Mouse (Mus musculus) megakaryocyte, embryonic 14.5 days (primary cell): ENCODE results near the gene Arhgap25. TPM values are rescaled to one million over a fixed set of nuclear protein-coding genes. Genes with fewer than 3 reads are reported as not detected.

Source experiments
- H3K27me3 ChIP-seq: replicated peaks from 2 replicates; pipeline ENCODE3; 2012; ENCODE audit warnings: inconsistent platforms
- H3K36me3 ChIP-seq: replicated peaks from 2 replicates; pipeline ENCODE3; 2012; ENCODE audit warnings: low read length, inconsistent platforms, mixed read lengths
- H3K4me1 ChIP-seq: 2 replicates; pipeline ENCODE4 v1.6.1; 2012; ENCODE audit warnings: inconsistent platforms
- H3K4me3 ChIP-seq: replicated peaks from 2 replicates; pipeline ENCODE3; 2012; ENCODE audit warnings: moderate library complexity, mild to moderate bottlenecking, inconsistent platforms
- H3K9me3 ChIP-seq: 2 replicates; pipeline ENCODE4 v1.6.1; 2012; ENCODE audit warnings: inconsistent platforms
- FLI1 ChIP-seq: IDR thresholded peaks from 2 replicates; pipeline ENCODE4 v1.6.1; 2012; ENCODE audit warnings: low read length, inconsistent platforms, mixed read lengths
- GATA1 ChIP-seq: IDR thresholded peaks from 3 replicates; pipeline ENCODE4 v1.6.1; 2012; ENCODE audit warnings: mixed read lengths, low read length, inconsistent platforms, borderline replicate concordance
- polyA plus RNA-seq: library from polyadenylated mRNA; stranded (reverse); fragments of >175 nt; gene quantifications from 2 replicates; pipeline ENCODE4 v1.2.3, GENCODE M21; 2012; ENCODE audit warnings: low replicate concordance; ENCODE audit not compliant: insufficient read depth

The Arhgap25 gene
- polyA plus RNA-seq, 1 experiment: 8.3 TPM

- Histone ChIP-seq H3K36me3 (no peaks in the 10 kb centered on the region), H3K27me3 (peaks cover 28% of the 10 kb centered on the region), H3K4me3 (no peak overlapping the region), H3K4me1 (peaks cover 12% of the 10 kb centered on the region), H3K9me3 (peaks cover 4% of the 10 kb centered on the region)
- TF ChIP-seq FLI1 (no peak), GATA1 (no peak)
These were observed 31.3 kb upstream of the Arhgap25 start for GRCm38 (mm10) chr6:87564356-87564755.

- peaks cover 18% of the 10 kb centered on the region for H3K4me1 ChIP-seq
- H3K4me3 ChIP-seq: no peak overlapping the region
- H3K27me3 ChIP-seq: peaks cover 18% of the 10 kb centered on the region
- no peaks in the 10 kb centered on the region for H3K9me3 ChIP-seq
- no peaks in the 10 kb centered on the region for H3K36me3 ChIP-seq
- TF ChIP-seq FLI1 (no peak), GATA1 (no peak)
These were observed 20.7 kb upstream of the Arhgap25 start for GRCm38 (mm10) chr6:87553724-87554123.

DNA sequence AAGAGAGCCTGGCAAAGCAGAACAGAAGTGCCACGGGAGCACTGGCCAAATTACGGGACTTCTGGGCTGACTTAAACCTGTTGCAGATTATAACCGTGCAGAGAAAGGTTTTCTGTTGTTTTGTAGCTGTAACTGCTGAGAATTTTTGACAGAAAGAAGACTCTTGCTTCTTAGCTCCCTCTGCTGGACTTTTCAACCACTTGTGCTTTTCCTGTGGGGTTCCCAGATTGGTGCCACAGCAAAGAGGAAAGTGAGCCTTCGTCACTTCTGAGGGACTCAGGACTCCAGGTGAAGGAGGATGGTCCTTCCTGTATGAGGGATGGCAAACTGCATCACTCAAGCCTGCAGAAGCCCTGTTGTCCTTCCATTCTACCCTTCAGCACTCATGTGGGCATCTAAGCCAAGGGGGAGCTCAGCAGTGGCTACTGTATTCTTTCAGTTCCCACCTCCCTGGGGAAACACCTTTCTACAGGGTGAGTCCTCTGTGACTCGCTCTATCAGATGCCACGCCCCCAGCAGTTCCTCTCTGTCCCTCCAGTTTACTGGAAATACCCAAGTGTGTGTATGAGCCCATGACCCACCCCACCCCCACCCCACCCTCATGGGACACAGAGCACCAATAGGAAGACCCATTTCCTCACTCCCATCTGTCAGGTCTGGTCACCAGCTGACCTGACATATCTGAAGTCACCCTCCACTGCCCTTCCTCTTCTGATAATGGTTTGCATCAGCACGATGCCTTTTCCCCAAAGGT lies 19.2 kb upstream of the Arhgap25 start:
- no peaks in the 10 kb centered on the region for H3K36me3 ChIP-seq
- H3K9me3 ChIP-seq: no peaks in the 10 kb centered on the region
- peak overlapping the region; percentile 69 for H3K4me3 ChIP-seq
- peaks cover 26% of the 10 kb centered on the region for H3K4me1 ChIP-seq
- H3K27me3 ChIP-seq: peaks cover 13% of the 10 kb centered on the region
- TF ChIP-seq FLI1: no peak
- TF ChIP-seq GATA1: no peak

GRCm38 (mm10) chr6:87547836-87548235 lies 14.8 kb upstream of the Arhgap25 start:
- H3K9me3 ChIP-seq: peaks cover 36% of the 10 kb centered on the region
- peaks cover 19% of the 10 kb centered on the region for H3K4me1 ChIP-seq
- TF ChIP-seq FLI1: no peak
- no peak for TF ChIP-seq GATA1
- H3K36me3 ChIP-seq: peaks cover 3% of the 10 kb centered on the region
- no peak overlapping the region for H3K4me3 ChIP-seq
- peaks cover 38% of the 10 kb centered on the region for H3K27me3 ChIP-seq

DNA sequence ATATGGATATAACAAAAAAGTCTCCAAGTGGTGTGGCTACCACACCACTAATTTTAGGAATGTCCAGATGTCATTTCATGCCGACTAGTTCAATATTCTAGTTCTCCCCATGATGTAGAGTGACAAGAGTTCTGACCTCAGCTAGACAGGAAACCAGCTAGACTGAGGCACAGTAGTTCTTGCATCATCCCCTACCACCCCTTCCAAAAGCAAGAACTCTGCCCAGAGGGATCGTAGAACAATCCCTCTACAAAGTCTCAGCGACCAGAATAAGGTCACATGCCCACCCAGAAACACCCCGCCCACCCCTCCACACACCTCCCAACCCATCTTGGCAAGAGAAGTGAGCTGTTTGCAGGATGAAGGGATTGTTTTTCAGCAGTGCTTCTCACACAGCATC lies 14.4 kb upstream of the Arhgap25 start:
- Histone ChIP-seq H3K9me3 (peaks cover 36% of the 10 kb centered on the region), H3K36me3 (peaks cover 3% of the 10 kb centered on the region), H3K4me3 (no peak overlapping the region), H3K27me3 (peaks cover 41% of the 10 kb centered on the region), H3K4me1 (peaks cover 16% of the 10 kb centered on the region)
- TF ChIP-seq FLI1 (no peak), GATA1 (no peak)

- Histone ChIP-seq H3K4me1 (peaks cover 25% of the 10 kb centered on the region), H3K9me3 (peaks cover 36% of the 10 kb centered on the region), H3K27me3 (peaks cover 46% of the 10 kb centered on the region), H3K36me3 (peaks cover 3% of the 10 kb centered on the region), H3K4me3 (no peak overlapping the region)
- TF ChIP-seq GATA1 (no peak), FLI1 (no peak)
These were observed 12.5 kb upstream of the Arhgap25 start for GRCm38 (mm10) chr6:87545331-87546217.

- Histone ChIP-seq H3K36me3 (peaks cover 3% of the 10 kb centered on the region), H3K27me3 (peaks cover 77% of the 10 kb centered on the region), H3K9me3 (peaks cover 36% of the 10 kb centered on the region), H3K4me1 (peaks cover 21% of the 10 kb centered on the region), H3K4me3 (peak overlapping the region; percentile 85)
- TF ChIP-seq FLI1 (no peak), GATA1 (0 out of 3 replicates have a peak, but pooled peaks have one; percentile 25)
These were observed 9.0 kb upstream of the Arhgap25 start for GRCm38 (mm10) chr6:87542027-87542426.

- Histone ChIP-seq H3K4me1 (peaks cover 25% of the 10 kb centered on the region), H3K9me3 (peaks cover 28% of the 10 kb centered on the region), H3K4me3 (peak overlapping the region; percentile 69), H3K27me3 (peaks cover 78% of the 10 kb centered on the region), H3K36me3 (no peaks in the 10 kb centered on the region)
- TF ChIP-seq FLI1: no peak
- TF ChIP-seq GATA1: no peak
These were observed 8.1 kb upstream of the Arhgap25 start for GRCm38 (mm10) chr6:87541171-87541571.

- H3K27me3 ChIP-seq: peaks cover 64% of the 10 kb centered on the region
These were observed 5.6 kb upstream of the Arhgap25 start for GRCm38 (mm10) chr6:87538376-87539270.

More at GRCm38 (mm10) chr6:87538376-87539270, 5.6 kb upstream of the Arhgap25 start:
- TF ChIP-seq GATA1: no peak
- TF ChIP-seq FLI1: no peak
- peaks cover 48% of the 10 kb centered on the region for H3K4me1 ChIP-seq
- H3K9me3 ChIP-seq: peaks cover 5% of the 10 kb centered on the region; the same call in 1 of the 2 replicates
- no peak overlapping the region for H3K4me3 ChIP-seq
- no peaks in the 10 kb centered on the region for H3K36me3 ChIP-seq
